Mouse (Mus musculus) heart, postnatal 0 days (tissue): ENCODE measurements around the gene Apoa5. TPM values are rescaled to one million over a fixed set of nuclear protein-coding genes. Genes with fewer than 3 reads are reported as not detected.

Experiments
- ATAC-seq: fragments of 200-750 bp; cut with Nextera tagmentation; 2 replicates; pipeline ENCODE4 v1.8.0; 2017; ENCODE audit warnings: low read depth, moderate number of reproducible peaks, moderate library complexity; ENCODE audit not compliant: insufficient read depth
- DNase-seq: peaks from one replicate; pipeline ENCODE4 v3.0.0-alpha.2; 2016; ENCODE audit warnings: low spot score
- H3K27ac ChIP-seq: fragments of 300-500 bp; sonication (generic); 2 replicates; pipeline ENCODE4 v1.5.1; 2014; ENCODE audit warnings: low read depth, mild to moderate bottlenecking
- H3K27me3 ChIP-seq: fragments of 300-500 bp; sonication (generic); 2 replicates; pipeline ENCODE4 v1.6.1; 2014; ENCODE audit warnings: low read length, mixed read lengths; ENCODE audit not compliant: control insufficient read depth, insufficient read depth
- H3K36me3 ChIP-seq: fragments of 300-500 bp; sonication (generic); replicated peaks from 2 replicates; pipeline ENCODE4 v1.6.1; 2014; ENCODE audit warnings: low read length, mixed read lengths; ENCODE audit not compliant: control insufficient read depth, insufficient read depth
- H3K4me1 ChIP-seq: fragments of 300-500 bp; sonication (generic); 2 replicates; pipeline ENCODE4 v1.6.1; 2014; ENCODE audit warnings: antibody characterized with exemption; ENCODE audit not compliant: control insufficient read depth, insufficient read depth
- H3K4me2 ChIP-seq: fragments of 300-500 bp; sonication (generic); 2 replicates; pipeline ENCODE4 v1.6.1; 2014; ENCODE audit warnings: low read depth, mild to moderate bottlenecking, low read length, moderate library complexity
- H3K4me3 ChIP-seq: fragments of 300-500 bp; sonication (generic); 2 replicates; pipeline ENCODE4 v1.5.1; 2014; ENCODE audit warnings: low read depth, low read length
- H3K9ac ChIP-seq: fragments of 300-500 bp; sonication (generic); replicated peaks from 2 replicates; pipeline ENCODE4 v1.6.1; 2014; ENCODE audit warnings: low read depth, low read length, mixed read lengths
- H3K9me3 ChIP-seq: fragments of 300-500 bp; sonication (generic); replicated peaks from 2 replicates; pipeline ENCODE4 v1.6.1; 2016; ENCODE audit warnings: low read length; ENCODE audit not compliant: control insufficient read depth
- CTCF ChIP-seq: IDR thresholded peaks from 2 replicates; pipeline ENCODE4 v1.5.1; 2016; ENCODE audit warnings: antibody characterized with exemption, control low read depth, low read depth
- EP300 ChIP-seq: IDR thresholded peaks from 2 replicates; pipeline ENCODE4 v1.6.1; 2016; ENCODE audit warnings: antibody characterized with exemption, low read depth
- WGBS: fragments of 180-500 bp; shearing (Covaris S2); extraction: QIAGEN DNeasy Blood & Tissue Kit; methylation state at CpG from one replicate; pipeline ENCODE4 v1.1.7; 2014; 5-methylcytosine and 5-hydroxymethylcytosine counted together
- polyA plus RNA-seq: library from polyadenylated mRNA; unstranded; fragments of >200 nt; fragmentation: Nextera tagmentation; extraction: Ambion mirVana; gene quantifications from 2 replicates; pipeline ENCODE4 v1.2.1, GENCODE M21; 2015
- total RNA-seq: library from RNA; depleted of rRNA; stranded (reverse); fragments of >200 nt; gene quantifications from 2 replicates; pipeline ENCODE4 v1.2.3, GENCODE M21; 2014; ENCODE audit warnings: low replicate concordance; rRNA removed

Apoa5 gene
- total and polyA plus RNA-seq, 2 experiments from 2014 or later, result 0.80 TPM; not detected in 1

- no peak for ATAC-seq
- Histone ChIP-seq H3K4me2 (no peak overlapping the region), H3K27ac (no peak overlapping the region), H3K9me3 (no peaks in the 10 kb centered on the region), H3K4me1 (no peaks in the 10 kb centered on the region), H3K27me3 (no peaks in the 10 kb centered on the region), H3K9ac (no peak overlapping the region), H3K36me3 (no peaks in the 10 kb centered on the region), H3K4me3 (no peak overlapping the region)
- TF ChIP-seq EP300 (no peak), CTCF (no peak)
- DNase-seq, result no peak
- WGBS, result 79% methylated on average over 2 of the region's 2 CpGs
Measured at GRCm38 (mm10) chr9:46320461-46320860, 52.0 kb downstream of the Apoa5 start.

Other genes with a start within 250 kb of the Apoa5 start
- gene Apoa1, start 40.1 kb upstream of the Apoa5 start, total RNA-seq, result 0.62 TPM in 1 of 2 replicates, not detected in the other
- gene Apoa1, start 40.1 kb upstream of the Apoa5 start, polyA plus RNA-seq, result 1.0 and 1.8 TPM in 2 replicates
- not detected in 2 replicates for gene Apoc3, start 33.0 kb upstream of the Apoa5 start, total RNA-seq
- gene Apoc3, start 33.0 kb upstream of the Apoa5 start, polyA plus RNA-seq, result not detected in 2 replicates
- gene Apoa4, start 27.9 kb upstream of the Apoa5 start, total RNA-seq, result 0.89 and 6.6 TPM in 2 replicates
- gene Apoa4, start 27.9 kb upstream of the Apoa5 start, polyA plus RNA-seq, result not detected in 2 replicates
- 19.3 and 22.2 TPM in 2 replicates for gene Zpr1, start 4.4 kb downstream of the Apoa5 start, total RNA-seq
- 23.6 and 25.6 TPM in 2 replicates for gene Zpr1, start 4.4 kb downstream of the Apoa5 start, polyA plus RNA-seq
- gene Bud13, start 14.4 kb downstream of the Apoa5 start, total RNA-seq, result 12.0 and 14.6 TPM in 2 replicates
- gene Bud13, start 14.4 kb downstream of the Apoa5 start, polyA plus RNA-seq, result 7.6 and 7.9 TPM in 2 replicates
- gene 4931429L15Rik, start 51.4 kb downstream of the Apoa5 start, total RNA-seq, result not detected in 2 replicates
- gene 4931429L15Rik, start 51.4 kb downstream of the Apoa5 start, polyA plus RNA-seq, result not detected in 2 replicates